Mouse (Mus musculus) fibroblast of lung, adult 2 months (primary cell): ENCODE data around the gene Dlgap3.

Experiments used
- DNase-seq: peaks from one replicate; pipeline ENCODE4 v3.0.0-alpha.2; 2011; ENCODE audit warnings: low read depth

Dlgap3 gene

DNA sequence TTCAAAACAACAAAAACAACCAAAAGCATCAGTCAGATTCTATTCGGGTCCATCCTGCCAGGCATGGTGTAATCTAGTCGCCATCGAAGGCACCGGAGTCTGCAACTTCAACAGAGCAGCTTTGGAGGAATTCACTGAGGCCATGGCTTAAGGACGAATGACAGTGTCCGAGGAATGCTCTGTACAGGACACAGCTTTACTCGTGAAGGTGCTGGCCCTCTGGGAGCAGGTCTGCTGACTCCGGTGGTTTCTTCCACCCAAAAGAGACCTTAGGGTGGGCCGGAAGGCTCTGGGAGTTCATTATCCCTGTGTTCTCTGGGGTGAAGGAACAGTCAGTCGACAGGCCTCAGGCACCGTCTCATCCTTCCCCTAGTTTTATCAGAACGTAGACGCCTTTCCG is 92.6 kb downstream of the Dlgap3 start:
- no peak for DNase-seq

DNA sequence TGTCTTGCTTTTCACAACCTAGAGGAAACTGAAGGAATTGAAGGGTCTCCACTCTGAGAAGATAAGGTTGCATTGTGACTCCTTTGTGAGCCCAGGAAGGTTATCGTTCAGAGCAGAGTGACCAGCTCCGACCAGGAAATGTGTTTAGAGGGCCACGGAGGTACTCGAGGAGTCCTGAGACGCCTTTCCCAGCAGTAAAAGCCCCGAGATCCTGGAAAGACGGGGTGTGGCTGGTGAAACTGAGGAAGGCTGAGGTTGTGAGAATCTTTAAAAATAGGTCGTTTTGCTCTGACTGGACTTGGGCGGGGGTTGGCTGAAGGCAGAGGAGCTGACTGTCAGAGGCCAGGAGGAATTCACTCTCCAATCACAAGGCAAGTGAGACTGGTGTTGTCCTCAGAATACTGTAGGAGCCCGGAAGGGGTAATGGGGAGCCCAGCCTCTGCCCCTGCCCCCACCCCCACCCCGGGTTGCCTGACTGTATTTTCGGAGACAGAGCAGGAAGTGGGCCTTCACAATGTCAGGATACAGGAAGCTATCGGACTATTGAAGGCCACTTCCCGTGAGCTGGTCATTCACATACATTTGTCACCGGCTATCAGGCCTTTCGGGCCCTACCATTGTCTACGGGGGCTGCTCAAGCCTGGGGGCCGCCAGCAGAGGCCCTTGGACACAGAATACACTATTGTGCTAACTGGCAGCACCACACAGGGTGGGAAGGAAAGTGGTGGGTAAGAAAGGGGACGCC is 94.6 kb downstream of the Dlgap3 start:
- DNase-seq: no peak

DNA sequence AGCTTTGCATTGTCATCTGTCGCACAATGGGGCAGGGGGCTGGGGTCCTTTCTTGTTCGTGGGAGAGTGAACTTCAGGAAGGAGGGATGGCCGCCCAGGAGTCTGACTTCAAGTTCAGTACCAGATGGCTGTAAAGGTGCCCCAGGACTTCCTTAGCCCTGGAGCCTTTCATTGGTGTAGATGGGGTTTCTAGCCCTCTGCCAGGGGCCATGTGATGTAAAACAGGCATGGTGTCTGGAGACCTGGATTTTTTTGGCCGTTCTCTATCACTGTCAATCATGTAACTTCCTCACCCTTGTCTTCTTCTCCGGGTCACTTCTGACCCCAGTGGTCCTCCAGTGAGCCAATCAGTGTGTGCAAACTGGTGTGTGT is 95.2 kb downstream of the Dlgap3 start:
- DNase-seq: no peak

DNA sequence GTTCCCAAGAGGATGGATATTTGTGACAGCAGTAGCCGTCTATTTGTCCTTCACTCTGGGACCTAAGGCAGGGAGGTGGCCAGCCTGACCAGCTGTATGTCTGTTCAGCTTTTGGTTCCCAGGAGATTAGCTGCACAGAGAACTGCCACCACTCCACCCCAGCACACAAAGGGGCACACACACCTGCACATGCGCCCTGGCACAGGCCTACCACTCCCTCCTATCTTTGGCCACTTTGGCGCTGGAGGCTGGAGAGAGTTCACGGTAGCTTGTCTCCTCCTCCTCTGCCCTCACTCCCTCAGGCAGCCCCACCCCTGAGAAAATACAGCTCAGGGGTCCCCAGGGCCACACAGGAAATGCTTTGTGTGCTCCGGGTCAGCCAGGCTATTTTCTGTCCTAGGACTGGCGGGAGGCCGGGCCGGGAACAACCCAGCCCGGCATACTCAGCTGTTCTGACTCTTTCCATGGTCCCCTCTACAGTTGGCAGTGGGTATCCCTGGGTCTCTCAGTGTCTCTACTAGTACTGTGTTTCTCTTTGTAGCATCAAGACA is 109.5 kb downstream of the Dlgap3 start:
- no peak for DNase-seq

DNA sequence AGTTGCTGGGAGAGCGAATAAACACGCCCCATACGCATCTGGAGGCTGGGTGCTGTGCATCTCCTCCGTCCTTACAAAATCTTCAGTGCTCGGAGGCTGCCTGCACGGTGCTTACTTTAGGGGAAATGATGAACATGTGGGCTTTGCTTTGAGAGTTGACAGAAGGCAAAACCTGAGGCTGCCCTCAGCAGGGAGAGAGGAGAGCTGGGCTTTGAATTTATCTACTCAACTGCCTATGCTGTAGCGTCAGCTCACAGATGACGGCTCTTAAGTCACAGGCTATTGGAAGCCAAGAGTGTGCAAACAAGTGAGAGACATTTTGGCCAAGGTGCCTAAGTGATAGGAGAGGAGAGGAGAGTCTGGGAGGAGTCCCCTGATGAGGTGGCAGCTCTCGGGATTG is 110.2 kb downstream of the Dlgap3 start:
- DNase-seq: no peak
